Mouse (Mus musculus) lung, postnatal 0 days (tissue): Measurements from ENCODE around the gene Fiz1.
A peak's percentile ranks its signal among the peaks of the same experiment; 100 is the strongest.

Experiments
- CTCF ChIP-seq: IDR thresholded peaks from 2 replicates; pipeline ENCODE4 v1.5.1; 2016; ENCODE audit warnings: antibody characterized with exemption, mild to moderate bottlenecking
- EP300 ChIP-seq: IDR thresholded peaks from 2 replicates; pipeline ENCODE4 v1.6.1; 2016; ENCODE audit warnings: antibody characterized with exemption, mild to moderate bottlenecking, control low read depth

DNA sequence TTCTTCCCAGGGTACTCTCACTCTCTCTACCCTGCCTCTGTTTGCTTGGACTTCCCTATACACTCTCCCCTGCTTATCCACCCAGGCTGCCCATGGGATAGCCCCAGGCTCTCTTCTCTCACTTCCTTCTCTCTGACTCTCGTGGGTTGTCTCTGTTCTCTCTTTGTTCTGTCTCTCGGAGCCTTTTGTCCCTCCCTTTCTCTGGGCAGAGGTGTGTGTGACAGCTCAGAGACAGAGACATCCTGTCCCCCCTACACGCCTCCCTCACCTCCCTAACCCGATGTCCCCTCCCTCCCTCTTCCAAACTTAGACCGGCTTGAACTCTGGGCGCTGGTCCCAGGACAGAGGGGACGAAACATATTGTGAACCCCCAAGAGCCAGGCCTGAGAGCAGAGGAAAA, 42.8 kb downstream of the Fiz1 start:
- no peak for TF ChIP-seq CTCF
- TF ChIP-seq EP300 = peak; percentile 71
